Mouse (Mus musculus): ENCODE results near the gene Rnf5.

Gene Rnf5

GRCm38 (mm10) chr17:34603375-34604060 lies at the start of gene Rnf5:
Gene Rnf5, minus strand, starts transcription at chr17:34603690.
- DNase-seq (ENCODE audit: low spot score) = peak; percentile 97

- no peak for DNase-seq (ENCODE audit: low spot score)
Observed at GRCm38 (mm10) chr17:34652985-34653384, 49.5 kb upstream of the Rnf5 start.

GRCm38 (mm10) chr17:34652546-34652945 lies 49.1 kb upstream of the Rnf5 start:
- no peak for DNase-seq (ENCODE audit: low spot score)

GRCm38 (mm10) chr17:34651507-34652221 lies 48.2 kb upstream of the Rnf5 start:
- DNase-seq (ENCODE audit: low spot score) = no peak

- no peak for DNase-seq (ENCODE audit: low spot score)
Observed at GRCm38 (mm10) chr17:34650781-34651180, 47.3 kb upstream of the Rnf5 start.

GRCm38 (mm10) chr17:34649106-34649864 lies 45.8 kb upstream of the Rnf5 start:
- DNase-seq (ENCODE audit: low spot score) = no peak

GRCm38 (mm10) chr17:34648141-34648890 lies 44.8 kb upstream of the Rnf5 start:
- no peak for DNase-seq (ENCODE audit: low spot score)

- peak; percentile 80 for DNase-seq (ENCODE audit: low spot score)
Observed at GRCm38 (mm10) chr17:34646906-34647787, 43.7 kb upstream of the Rnf5 start, which contains the start of gene Atf6b. Gene Atf6b, plus strand, starts transcription at chr17:34647146.

GRCm38 (mm10) chr17:34645831-34646511 lies 42.5 kb upstream of the Rnf5 start:
- no peak for DNase-seq (ENCODE audit: low spot score)

GRCm38 (mm10) chr17:34645256-34645829 lies 41.9 kb upstream of the Rnf5 start:
- no peak for DNase-seq (ENCODE audit: low spot score)

- DNase-seq (ENCODE audit: low spot score) = peak; percentile 97
Observed at GRCm38 (mm10) chr17:34644608-34645007, 41.1 kb upstream of the Rnf5 start, which contains the start of gene Fkbpl. Gene Fkbpl, plus strand, starts transcription at chr17:34644764.

GRCm38 (mm10) chr17:34643944-34644343 lies 40.5 kb upstream of the Rnf5 start:
- DNase-seq (ENCODE audit: low spot score) = no peak

- no peak for DNase-seq (ENCODE audit: low spot score)
Observed at GRCm38 (mm10) chr17:34643379-34643778, 39.9 kb upstream of the Rnf5 start.

- DNase-seq (ENCODE audit: low spot score) = no peak
Observed at GRCm38 (mm10) chr17:34641945-34642344, 38.5 kb upstream of the Rnf5 start.

- no peak for DNase-seq (ENCODE audit: low spot score)
Observed at GRCm38 (mm10) chr17:34640778-34641601, 37.5 kb upstream of the Rnf5 start.

GRCm38 (mm10) chr17:34639461-34640255 lies 36.2 kb upstream of the Rnf5 start:
- no peak for DNase-seq (ENCODE audit: low spot score)

GRCm38 (mm10) chr17:34637459-34637858 lies 34.0 kb upstream of the Rnf5 start:
- DNase-seq (ENCODE audit: low spot score) = no peak

- no peak for DNase-seq (ENCODE audit: low spot score)
Observed at GRCm38 (mm10) chr17:34635671-34636070, 32.2 kb upstream of the Rnf5 start.
